Mouse (Mus musculus): ENCODE data around the gene 2310030G06Rik.

GRCm38 (mm10) chr9:50721061-50721460 lies 25.3 kb downstream of the 2310030G06Rik start:
- TF ChIP-seq CTCF (conservative IDR thresholded peaks at IDR 0.05; ENCODE audit: insufficient read depth, insufficient read length, low read depth, low read length) (no peak), POLR2A (IDR thresholded peaks at IDR 0.05; ENCODE audit: low read depth, low read length) (no peak)
